Comparison of ENCODE assay signal across 13 mouse cellular contexts in the genomic region with DNA sequence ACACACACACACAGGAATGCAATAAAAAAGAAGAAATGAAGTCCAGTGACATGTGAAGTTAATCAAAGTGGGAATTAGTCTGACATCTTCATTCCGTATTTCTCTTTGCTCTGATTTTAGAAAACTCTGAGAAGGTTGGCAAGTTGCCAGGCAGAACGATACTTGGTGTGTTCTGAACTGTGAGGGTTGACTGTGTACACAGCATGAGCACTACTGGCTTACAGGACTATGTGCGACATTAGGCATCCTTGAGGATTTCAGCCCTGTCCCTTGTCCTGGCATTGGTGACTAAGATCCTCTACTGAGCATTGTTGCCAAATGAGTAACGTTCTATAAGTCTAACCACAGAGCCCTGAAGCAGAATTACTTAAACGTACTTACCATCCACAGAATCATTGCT.
DNase-seq lines count a peak whose midpoint lies in the region; ATAC-seq and TF ChIP-seq lines count a peak whose summit lies in the region.
"Had no signal": no experiment of that assay in that cellular context is flagged by ENCODE, and none has a peak within 500 bp of the region (broad histone marks: within the 10 kb centered on the region; RNA-seq: fewer than 3 reads in every experiment).

No protein-coding gene starts in this region.

- POLR2A ChIA-PET in Patski (lab: Charles Lee): no interaction called here

- H3K4me1 ChIP-seq in forebrain, postnatal 0 days (ENCODE audit: insufficient read depth): no peaks in the 10 kb centered on the region
- H3K4me1 ChIP-seq in forebrain, embryonic 13.5 days: no peaks in the 10 kb centered on the region
- H3K4me1 ChIP-seq: forebrain, embryonic 15.5 days; stomach, embryonic 15.5 days had no signal

- no peaks in the 10 kb centered on the region for H3K36me3 ChIP-seq in forebrain, postnatal 0 days (ENCODE audit: insufficient read depth)
- H3K36me3 ChIP-seq in forebrain, embryonic 13.5 days (ENCODE audit: poor library complexity, severe bottlenecking): no peaks in the 10 kb centered on the region
- H3K36me3 ChIP-seq: forebrain, embryonic 15.5 days; stomach, embryonic 15.5 days had no signal

- ATAC-seq in forebrain, postnatal 0 days: no peak
- ATAC-seq in forebrain, embryonic 13.5 days: no peak
- ATAC-seq in Patski: peak; percentile 39
- ATAC-seq: forebrain, embryonic 15.5 days; hindbrain, embryonic 16.5 days; liver, postnatal 0 days had no signal

- 26% methylated on average over 5 of the region's 5 CpGs for WGBS in forebrain, postnatal 0 days
- 53% methylated on average over 5 of the region's 5 CpGs for WGBS in forebrain, embryonic 13.5 days

- TF ChIP-seq CTCF in forebrain, postnatal 0 days (IDR thresholded peaks at IDR 0.05; ENCODE audit: low read depth): no peak
- TF ChIP-seq CTCF in Patski (IDR thresholded peaks at IDR 0.05): no peak

- in situ Hi-C loops in Patski (cut with MboI; ENCODE audit: low pct_unique_long_range_greater_than_20kb): no loop called here

- intact Hi-C loops in left cerebral cortex, postnatal 25 days (cut with DNase I): no loop called here
- intact Hi-C loops in left cerebral cortex, postnatal 36 days (cut with DNase I): no loop called here

- DNase-seq in forebrain, postnatal 0 days: peak; percentile 48
- DNase-seq in left cerebral cortex, postnatal 25 days (ENCODE audit: low spot score in 2 of 2): peak; percentile 33 to 43
- DNase-seq in left cerebral cortex, postnatal 36 days (ENCODE audit: low spot score in 2 of 2): no peak
- DNase-seq in 3134 (ENCODE audit: extremely low read depth, insufficient read length, low spot score) (peak; percentile 64), Patski (ENCODE audit: low read depth, low spot score) (no peak)
- DNase-seq in Muller cell, postnatal 12 days (ENCODE audit: inconsistent ontology term): no peak
- no peak for DNase-seq in c-Kit-positive CD71-positive TER-119-positive erythroid progenitor cells, embryonic 14.5 days (ENCODE audit: low spot score)
- DNase-seq: heart, adult 2 months; liver, postnatal 0 days had no signal

- H3K9ac ChIP-seq in forebrain, postnatal 0 days: no peak overlapping the region
- no peak overlapping the region for H3K9ac ChIP-seq in forebrain, embryonic 13.5 days
- H3K9ac ChIP-seq: forebrain, embryonic 15.5 days; liver, postnatal 0 days; stomach, embryonic 15.5 days had no signal

- H3K9me3 ChIP-seq in forebrain, postnatal 0 days (ENCODE audit: low read length): no peaks in the 10 kb centered on the region
- no peaks in the 10 kb centered on the region for H3K9me3 ChIP-seq in forebrain, embryonic 13.5 days (replicated peaks)
- H3K9me3 ChIP-seq: forebrain, embryonic 15.5 days; stomach, embryonic 15.5 days had no signal

- H3K27me3 ChIP-seq in forebrain, postnatal 0 days (ENCODE audit: insufficient read depth, low read length): no peaks in the 10 kb centered on the region
- H3K27me3 ChIP-seq in forebrain, embryonic 13.5 days: no peaks in the 10 kb centered on the region
- H3K27me3 ChIP-seq in Patski: no peaks in the 10 kb centered on the region
- H3K27me3 ChIP-seq: forebrain, embryonic 15.5 days; stomach, embryonic 15.5 days had no signal

- CTCF ChIA-PET in Patski (lab: Charles Lee): no interaction called here

- no peak overlapping the region for H3K27ac ChIP-seq in forebrain, postnatal 0 days (ENCODE audit: low read depth, low read length)
- no peak overlapping the region for H3K27ac ChIP-seq in forebrain, embryonic 13.5 days
- H3K27ac ChIP-seq: forebrain, embryonic 15.5 days; heart, adult 2 months; stomach, embryonic 15.5 days had no signal

- no peak overlapping the region for H3K4me3 ChIP-seq in forebrain, postnatal 0 days (ENCODE audit: low read depth, low read length)
- H3K4me3 ChIP-seq in forebrain, embryonic 13.5 days: no peak overlapping the region
- H3K4me3 ChIP-seq: forebrain, embryonic 15.5 days; heart, adult 2 months; stomach, embryonic 15.5 days had no signal

- H3K4me2 ChIP-seq in forebrain, postnatal 0 days (ENCODE audit: low read depth): no peak overlapping the region
- no peak overlapping the region for H3K4me2 ChIP-seq in forebrain, embryonic 13.5 days
- H3K4me2 ChIP-seq: forebrain, embryonic 15.5 days; stomach, embryonic 15.5 days had no signal

Comparison
In these comparisons a context has a peak if more than half of its experiments do, and no peak if none do; other contexts are left out.
1. DNase-seq: peak in forebrain, postnatal 0 days (single experiment), left cerebral cortex, postnatal 25 days (2 of 2) and 3134 (single experiment); none in left cerebral cortex, postnatal 36 days (0 of 2), Patski (single experiment), Muller cell, postnatal 12 days (single experiment) and c-Kit-positive CD71-positive TER-119-positive erythroid progenitor cells, embryonic 14.5 days (single experiment).